Mouse (Mus musculus): ENCODE measurements around the gene Timm29. TPM values are rescaled to one million over a fixed set of nuclear protein-coding genes. Genes with fewer than 3 reads are reported as not detected.

Timm29 gene
- 50.4 and 53.2 TPM in 2 replicates for polyA plus RNA-seq (2012; rRNA removed)

DNA sequence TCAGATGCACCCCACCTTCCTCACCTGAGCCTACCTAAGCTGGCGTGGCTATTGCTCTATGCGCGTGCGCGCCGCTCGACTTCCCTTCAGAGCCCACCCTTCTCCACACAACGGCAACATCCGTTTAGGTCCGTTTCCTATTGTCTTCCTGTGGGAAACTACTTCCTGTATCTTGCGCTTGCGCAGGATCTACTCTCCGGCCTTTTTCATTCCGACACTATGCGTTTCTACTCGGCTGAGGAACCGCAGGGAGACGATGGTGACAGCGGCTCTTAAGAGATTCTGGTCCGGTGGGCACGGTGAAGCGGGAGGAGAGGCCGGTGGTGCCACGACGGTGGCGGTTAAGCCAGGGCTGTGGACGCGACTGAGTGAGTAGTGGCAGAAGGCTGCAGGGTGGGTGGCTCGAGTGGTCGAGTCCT, at the start of gene Timm29, which contains the start of gene Yipf2:
Timm29 (plus strand) TSS at position 20 of the 419 bp plus-strand sequence.
Yipf2 (minus strand) TSS at position 126 of the 419 bp plus-strand sequence.
- Histone ChIP-seq H3K4me1 (ENCODE audit: control insufficient read depth, insufficient read depth, low read length) (0 out of 2 replicates have a peak, but pooled peaks cover 4% of the 10 kb centered on the region), H3K27ac (ENCODE audit: insufficient read depth, low read length) (peak within 1 kb of the TSS; percentile 29), H3K4me3 (ENCODE audit: insufficient read depth, low read length) (peak within 1 kb of the TSS; percentile 54)
- TF ChIP-seq POLR2A (IDR thresholded peaks at IDR 0.05; ENCODE audit: extremely low read depth, insufficient read depth, low read length), result peak; percentile 74; the same call in 1 of the 2 replicates
- TF ChIP-seq CTCF (IDR thresholded peaks at IDR 0.05; ENCODE audit: extremely low read depth, insufficient read depth, low read length), result no peak

DNA sequence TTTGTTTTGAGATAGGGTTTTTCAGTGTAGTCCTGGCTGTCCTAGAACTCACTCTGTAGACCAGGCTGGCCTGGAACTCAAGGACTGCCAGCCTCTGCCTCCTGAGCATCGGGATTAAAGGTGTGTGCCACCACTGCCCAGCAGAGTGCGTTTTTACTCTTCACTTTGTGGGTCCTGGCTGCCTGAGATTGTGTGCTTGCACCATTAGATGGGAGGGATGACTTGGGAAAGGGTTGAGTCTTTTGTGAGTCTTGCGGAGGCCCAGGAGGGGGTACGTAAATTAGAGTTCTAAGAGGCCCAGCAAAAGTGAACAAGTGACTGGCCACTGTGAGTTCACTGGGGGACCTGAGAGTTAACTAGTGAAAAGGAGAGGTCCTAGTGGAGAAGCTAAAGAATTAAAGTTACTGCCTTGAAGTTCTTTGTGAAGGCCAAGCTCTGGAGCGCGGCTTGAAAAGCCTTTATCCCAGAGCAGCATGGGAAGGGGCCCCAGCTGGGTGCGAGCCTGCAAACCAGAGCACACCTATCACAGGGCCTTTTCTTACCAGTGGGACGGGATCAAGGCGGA, 47.1 kb upstream of the Timm29 start:
- Histone ChIP-seq H3K27ac (ENCODE audit: insufficient read depth, low read length) (no peak overlapping the region), H3K4me3 (ENCODE audit: insufficient read depth, low read length) (peak overlapping the region; percentile 51), H3K4me1 (ENCODE audit: control insufficient read depth, insufficient read depth, low read length) (no peaks in the 10 kb centered on the region)
- TF ChIP-seq CTCF (IDR thresholded peaks at IDR 0.05; ENCODE audit: extremely low read depth, insufficient read depth, low read length) (no peak), POLR2A (IDR thresholded peaks at IDR 0.05; ENCODE audit: extremely low read depth, insufficient read depth, low read length) (no peak)

GRCm38 (mm10) chr9:21545916-21546788, 46.4 kb upstream of the Timm29 start:
- no peak overlapping the region for H3K27ac ChIP-seq (ENCODE audit: insufficient read depth, low read length)
- H3K4me3 ChIP-seq (ENCODE audit: insufficient read depth, low read length), result peak overlapping the region; percentile 60
- no peaks in the 10 kb centered on the region for H3K4me1 ChIP-seq (ENCODE audit: control insufficient read depth, insufficient read depth, low read length)
- no peak for TF ChIP-seq CTCF (IDR thresholded peaks at IDR 0.05; ENCODE audit: extremely low read depth, insufficient read depth, low read length)
- no peak for TF ChIP-seq POLR2A (IDR thresholded peaks at IDR 0.05; ENCODE audit: extremely low read depth, insufficient read depth, low read length)

GRCm38 (mm10) chr9:21546789-21547074, 45.8 kb upstream of the Timm29 start, which contains the start of gene Carm1:
Gene Carm1, plus strand, starts transcription at chr9:21546894.
- Histone ChIP-seq H3K4me1 (ENCODE audit: control insufficient read depth, insufficient read depth, low read length) (no peaks in the 10 kb centered on the region), H3K4me3 (ENCODE audit: insufficient read depth, low read length) (peak within 1 kb of the TSS; percentile 60), H3K27ac (ENCODE audit: insufficient read depth, low read length) (peak within 1 kb of the TSS; percentile 73; the same call in 1 of the 2 replicates)
- TF ChIP-seq CTCF (IDR thresholded peaks at IDR 0.05; ENCODE audit: extremely low read depth, insufficient read depth, low read length) (no peak), POLR2A (IDR thresholded peaks at IDR 0.05; ENCODE audit: extremely low read depth, insufficient read depth, low read length) (no peak)

DNA sequence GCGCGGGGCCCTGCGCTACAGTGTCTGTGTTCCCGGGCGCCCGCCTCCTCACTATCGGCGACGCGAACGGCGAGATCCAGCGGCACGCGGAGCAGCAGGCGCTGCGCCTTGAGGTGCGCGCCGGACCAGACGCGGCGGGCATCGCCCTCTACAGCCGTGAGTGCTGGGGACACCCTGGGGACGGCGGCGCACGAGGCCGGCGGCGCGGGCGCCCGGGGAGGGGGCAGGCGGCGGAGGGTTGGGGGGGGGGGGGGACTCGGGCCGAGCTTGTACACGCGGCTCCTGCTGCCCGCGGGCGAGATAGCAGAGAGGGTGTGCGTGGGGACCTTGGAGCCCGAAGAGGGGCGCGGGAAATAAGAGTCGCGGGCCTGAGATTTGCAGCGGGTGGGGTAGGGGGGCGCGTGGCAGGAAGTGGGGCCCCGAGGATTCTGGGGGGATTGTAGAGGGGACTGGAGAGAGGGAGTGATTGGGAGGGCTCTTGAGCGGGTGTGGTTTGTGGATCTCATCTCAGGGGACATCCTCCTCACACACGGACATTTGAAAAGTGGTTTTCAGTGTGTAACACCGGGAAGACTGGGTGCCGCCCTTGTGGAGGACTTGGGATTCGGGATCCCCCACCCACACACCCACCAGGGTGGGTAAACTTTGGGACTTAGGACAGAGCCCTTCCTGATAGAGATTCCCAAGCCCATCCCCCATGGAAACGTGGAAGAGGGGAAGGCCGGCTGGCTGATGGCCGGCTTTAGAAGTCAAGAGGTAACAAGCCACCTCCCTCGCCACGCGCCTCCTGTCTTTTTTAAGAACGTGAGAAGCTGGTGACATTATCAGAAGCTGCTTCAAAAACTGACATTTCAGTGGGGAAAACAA, 45.2 kb upstream of the Timm29 start:
- TF ChIP-seq POLR2A (IDR thresholded peaks at IDR 0.05; ENCODE audit: extremely low read depth, insufficient read depth, low read length) (no peak), CTCF (IDR thresholded peaks at IDR 0.05; ENCODE audit: extremely low read depth, insufficient read depth, low read length) (no peak)
- Histone ChIP-seq H3K4me1 (ENCODE audit: control insufficient read depth, insufficient read depth, low read length) (no peaks in the 10 kb centered on the region), H3K27ac (ENCODE audit: insufficient read depth, low read length) (peak overlapping the region; percentile 73; the same call in 1 of the 2 replicates), H3K4me3 (ENCODE audit: insufficient read depth, low read length) (peak overlapping the region; percentile 60)

DNA sequence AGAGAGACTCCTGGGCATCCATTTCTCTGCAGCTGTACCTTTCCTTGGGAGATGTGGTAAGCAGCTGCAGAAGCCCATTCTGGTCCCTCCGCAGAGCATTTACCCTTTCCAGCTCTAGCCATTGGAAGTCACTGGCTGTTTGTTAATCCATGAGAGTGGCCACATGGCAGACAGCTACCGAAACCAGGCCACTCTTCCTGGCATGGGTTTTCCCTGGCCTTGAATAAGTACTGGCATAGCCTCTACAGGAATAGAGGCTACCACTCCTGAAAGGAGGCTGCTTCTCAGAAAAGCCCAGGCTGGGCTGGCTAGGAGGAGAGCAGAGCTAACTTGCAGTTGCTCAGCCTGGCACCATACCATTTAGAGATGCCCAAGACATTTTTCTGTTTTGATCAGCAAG, 41.5 kb upstream of the Timm29 start:
- H3K27ac ChIP-seq (ENCODE audit: insufficient read depth, low read length), result no peak overlapping the region
- H3K4me3 ChIP-seq (ENCODE audit: insufficient read depth, low read length), result no peak overlapping the region
- TF ChIP-seq CTCF (IDR thresholded peaks at IDR 0.05; ENCODE audit: extremely low read depth, insufficient read depth, low read length) (no peak), POLR2A (IDR thresholded peaks at IDR 0.05; ENCODE audit: extremely low read depth, insufficient read depth, low read length) (no peak)
- no peaks in the 10 kb centered on the region for H3K4me1 ChIP-seq (ENCODE audit: control insufficient read depth, insufficient read depth, low read length)

- TF ChIP-seq CTCF (IDR thresholded peaks at IDR 0.05; ENCODE audit: extremely low read depth, insufficient read depth, low read length) (no peak), POLR2A (IDR thresholded peaks at IDR 0.05; ENCODE audit: extremely low read depth, insufficient read depth, low read length) (no peak)
- H3K4me1 ChIP-seq (ENCODE audit: control insufficient read depth, insufficient read depth, low read length), result no peaks in the 10 kb centered on the region
- no peak overlapping the region for H3K4me3 ChIP-seq (ENCODE audit: insufficient read depth, low read length)
- H3K27ac ChIP-seq (ENCODE audit: insufficient read depth, low read length), result no peak overlapping the region
Observed at GRCm38 (mm10) chr9:21553607-21554273, 38.8 kb upstream of the Timm29 start.

GRCm38 (mm10) chr9:21555198-21555742, 37.3 kb upstream of the Timm29 start:
- TF ChIP-seq POLR2A (IDR thresholded peaks at IDR 0.05; ENCODE audit: extremely low read depth, insufficient read depth, low read length) (no peak), CTCF (IDR thresholded peaks at IDR 0.05; ENCODE audit: extremely low read depth, insufficient read depth, low read length) (no peak)
- no peak overlapping the region for H3K4me3 ChIP-seq (ENCODE audit: insufficient read depth, low read length)
- H3K4me1 ChIP-seq (ENCODE audit: control insufficient read depth, insufficient read depth, low read length), result no peaks in the 10 kb centered on the region
- no peak overlapping the region for H3K27ac ChIP-seq (ENCODE audit: insufficient read depth, low read length)
